ENCODE assay signal across 31 mouse cellular contexts in the genomic region with DNA sequence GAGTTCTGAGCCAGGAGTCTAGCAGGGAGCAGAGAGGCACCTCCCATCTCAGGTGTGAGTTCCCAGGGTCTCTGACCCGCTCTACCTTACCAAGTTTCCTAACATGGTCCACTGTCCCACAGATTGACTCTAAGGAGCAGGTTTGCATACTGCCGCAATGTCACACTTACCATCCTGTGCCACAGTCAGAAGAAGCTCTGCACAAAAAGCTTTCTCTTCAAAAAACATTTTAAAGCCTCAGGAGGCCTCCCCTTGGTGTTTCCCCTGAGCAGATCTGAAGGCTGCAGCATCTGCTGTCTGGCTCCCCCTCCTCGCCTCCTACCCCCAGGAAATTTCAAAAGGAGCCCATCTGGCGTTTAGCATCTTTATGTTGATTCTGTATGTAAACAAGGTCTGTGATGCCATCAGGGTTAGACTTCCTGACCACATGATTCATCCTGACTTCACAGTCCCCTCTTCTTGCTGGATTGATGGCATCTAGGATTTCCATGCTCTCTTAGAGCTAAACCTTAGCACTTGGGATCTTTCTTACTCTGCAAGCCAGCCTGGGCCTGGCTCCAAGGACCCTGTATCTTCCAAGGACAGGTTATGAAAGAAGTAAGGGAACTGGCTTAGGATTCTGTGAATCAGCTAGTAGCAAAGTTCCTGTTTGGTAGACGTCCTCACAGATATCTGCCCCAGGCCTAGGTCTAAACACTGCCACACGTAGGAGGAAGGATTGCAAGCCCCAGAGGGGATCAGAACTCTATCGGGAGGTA. TPM values are rescaled to one million over a fixed set of nuclear protein-coding genes. Genes with fewer than 3 reads are reported as not detected.
A peak's percentile ranks its signal among the peaks of the same experiment; 100 is the strongest.
DNase-seq lines count a peak whose midpoint lies in the region; ATAC-seq and TF ChIP-seq lines count a peak whose summit lies in the region.
"Had no signal": no experiment of that assay in that cellular context is flagged by ENCODE, and none has a peak within 500 bp of the region (broad histone marks: within the 10 kb centered on the region; RNA-seq: fewer than 3 reads in every experiment).

No protein-coding gene starts in this region.

- no peak overlapping the region for H3K9ac ChIP-seq in forebrain, embryonic 14.5 days (ENCODE audit: low read length)
- H3K9ac ChIP-seq in forebrain, embryonic 16.5 days (replicated peaks; ENCODE audit: low read depth, low read length), result no peak overlapping the region
- no peak overlapping the region for H3K9ac ChIP-seq in ES-Bruce4 (ENCODE audit: low read depth, poor library complexity, severe bottlenecking)
- H3K9ac ChIP-seq: embryonic facial prominence, embryonic 12.5 days; forebrain, embryonic 15.5 days; heart, embryonic 13.5 days; midbrain, embryonic 15.5 days had no signal

- H3K27ac ChIP-seq in forebrain, embryonic 14.5 days (ENCODE audit: low read depth, low read length), result no peak overlapping the region
- no peak overlapping the region for H3K27ac ChIP-seq in forebrain, embryonic 16.5 days (ENCODE audit: low read length)
- no peak overlapping the region for H3K27ac ChIP-seq in ES-Bruce4 (ENCODE audit: insufficient read depth, low read length)
- H3K27ac ChIP-seq: embryonic facial prominence, embryonic 12.5 days; forebrain, embryonic 15.5 days; gastrocnemius, adult 2 months; heart, embryonic 13.5 days; hindbrain, postnatal 0 days; midbrain, embryonic 15.5 days had no signal

- no peak overlapping the region for H3K4me3 ChIP-seq in forebrain, embryonic 14.5 days (ENCODE audit: low read depth, low read length)
- H3K4me3 ChIP-seq in forebrain, embryonic 16.5 days (replicated peaks; ENCODE audit: low read length), result no peak overlapping the region
- H3K4me3 ChIP-seq in ES-Bruce4 (ENCODE audit: low read depth, low read length), result no peak overlapping the region
- H3K4me3 ChIP-seq: embryonic facial prominence, embryonic 12.5 days; erythroblast, embryonic 14.5 days; forebrain, embryonic 15.5 days; gastrocnemius, adult 2 months; heart, embryonic 13.5 days; megakaryocyte, embryonic 14.5 days; midbrain, embryonic 15.5 days; myocyte had no signal

- no peaks in the 10 kb centered on the region for H3K27me3 ChIP-seq in forebrain, embryonic 14.5 days (replicated peaks; ENCODE audit: control insufficient read depth, insufficient read depth, low read length)
- no peaks in the 10 kb centered on the region for H3K27me3 ChIP-seq in forebrain, embryonic 16.5 days (replicated peaks; ENCODE audit: control insufficient read depth, insufficient read depth, low read length)
- no peaks in the 10 kb centered on the region for H3K27me3 ChIP-seq in ES-Bruce4 (ENCODE audit: control insufficient read depth, insufficient read depth, low read length, poor library complexity, severe bottlenecking)
- H3K27me3 ChIP-seq: embryonic facial prominence, embryonic 12.5 days; forebrain, embryonic 15.5 days; heart, embryonic 13.5 days; midbrain, embryonic 15.5 days had no signal

- WGBS in forebrain, embryonic 14.5 days, result 78% methylated on average over 7 of the region's 7 CpGs
- 76% methylated on average over 7 of the region's 7 CpGs for WGBS in forebrain, embryonic 16.5 days

- DNase-seq in forebrain, embryonic 14.5 days (ENCODE audit: low spot score), result peak; percentile 24
- DNase-seq in layer of hippocampus, adult 9-11 months, result peak; percentile 4
- DNase-seq in layer of hippocampus, postnatal 36 days, result no peak
- DNase-seq in brain, adult 2 months (ENCODE audit: low read depth, low spot score), result peak; percentile 45
- DNase-seq: cerebellum, adult 9-11 months; gastrocnemius, adult 2 months; kidney, adult 11 months; left cerebral cortex, postnatal 4 days; liver; lung, postnatal 10 days; retina, postnatal 1 day; right cerebral cortex, postnatal 4 days; thymus, postnatal 14 days had no signal

- H3K9me3 ChIP-seq in forebrain, embryonic 14.5 days (replicated peaks; ENCODE audit: control insufficient read depth, low read length), result no peaks in the 10 kb centered on the region
- H3K9me3 ChIP-seq in forebrain, embryonic 16.5 days (ENCODE audit: control insufficient read depth, low read length), result no peaks in the 10 kb centered on the region
- H3K9me3 ChIP-seq in ES-Bruce4 (replicated peaks; ENCODE audit: control insufficient read depth, insufficient read depth, low read length, poor library complexity, severe bottlenecking), result no peaks in the 10 kb centered on the region
- H3K9me3 ChIP-seq: embryonic facial prominence, embryonic 12.5 days; forebrain, embryonic 15.5 days; heart, embryonic 13.5 days; megakaryocyte, embryonic 14.5 days; midbrain, embryonic 15.5 days had no signal

- TF ChIP-seq POLR2A in ES-Bruce4 (IDR thresholded peaks at IDR 0.05; ENCODE audit: insufficient read depth, low read length), result no peak

- no peaks in the 10 kb centered on the region for H3K36me3 ChIP-seq in forebrain, embryonic 14.5 days (ENCODE audit: control insufficient read depth, insufficient read depth, low read length)
- H3K36me3 ChIP-seq in forebrain, embryonic 16.5 days (ENCODE audit: control insufficient read depth, insufficient read depth), result no peaks in the 10 kb centered on the region
- no peaks in the 10 kb centered on the region for H3K36me3 ChIP-seq in ES-Bruce4 (ENCODE audit: control insufficient read depth, insufficient read depth, low read length, poor library complexity, severe bottlenecking)
- H3K36me3 ChIP-seq: embryonic facial prominence, embryonic 12.5 days; forebrain, embryonic 15.5 days; heart, embryonic 13.5 days; midbrain, embryonic 15.5 days had no signal

- TF ChIP-seq CTCF in ES-Bruce4 (IDR thresholded peaks at IDR 0.05; ENCODE audit: low read depth, low read length), result no peak

- no peak overlapping the region for H3K4me2 ChIP-seq in forebrain, embryonic 14.5 days (ENCODE audit: low read length)
- H3K4me2 ChIP-seq in forebrain, embryonic 16.5 days (ENCODE audit: low read length), result no peak overlapping the region
- H3K4me2 ChIP-seq: embryonic facial prominence, embryonic 12.5 days; forebrain, embryonic 15.5 days; heart, embryonic 13.5 days; midbrain, embryonic 15.5 days had no signal

- ATAC-seq in forebrain, embryonic 14.5 days, result no peak
- ATAC-seq in forebrain, embryonic 16.5 days, result no peak
- ATAC-seq in megakaryocyte, adult 5-6 weeks (ENCODE audit: poor library complexity, severe bottlenecking), result no peak
- ATAC-seq: forebrain, embryonic 15.5 days; hindbrain, postnatal 0 days; midbrain, embryonic 15.5 days had no signal

- H3K4me1 ChIP-seq in forebrain, embryonic 14.5 days (ENCODE audit: control insufficient read depth, insufficient read depth, low read length), result no peaks in the 10 kb centered on the region
- no peaks in the 10 kb centered on the region for H3K4me1 ChIP-seq in forebrain, embryonic 16.5 days (replicated peaks; ENCODE audit: control insufficient read depth, insufficient read depth, low read length)
- H3K4me1 ChIP-seq in ES-Bruce4 (ENCODE audit: control insufficient read depth, insufficient read depth, low read length), result no peaks in the 10 kb centered on the region
- H3K4me1 ChIP-seq: embryonic facial prominence, embryonic 12.5 days; forebrain, embryonic 15.5 days; megakaryocyte, embryonic 14.5 days; midbrain, embryonic 15.5 days had no signal

- TF ChIP-seq EP300 in ES-Bruce4 (IDR thresholded peaks at IDR 0.05; ENCODE audit: insufficient read depth, low read depth, low read length), result peak; percentile 73; the same call in 1 of the 2 replicates

RNA-seq across cellular contexts. Expression of gene Pxdc1, which starts 31.9 kb away (rescaled TPM):
- 5.1 and 6.7 TPM in 2 replicates for polyA plus RNA-seq in forebrain, embryonic 14.5 days (2014; fragmentation: Nextera tagmentation; extraction: Ambion mirVana)
- polyA plus RNA-seq in forebrain, embryonic 16.5 days (2015; fragmentation: Nextera tagmentation; extraction: Ambion mirVana), result 5.2 and 10.0 TPM in 2 replicates
- total RNA-seq in layer of hippocampus, postnatal 36 days (2021), result 10 to 100 TPM; 17.7 to 18.3 TPM
- polyA plus RNA-seq in ES-Bruce4 (2011; ENCODE audit: insufficient read depth, insufficient read length, low read depth, missing spikeins), result 10.6 and 11.0 TPM in 2 replicates
- total RNA-seq in megakaryocyte, adult 5-6 weeks (2015), result 0.18 TPM in 1 of 2 replicates, not detected in the other
- 0.12 TPM in 1 of 2 replicates, not detected in the other for total RNA-seq in megakaryocyte, adult 5-6 weeks (2017)
- total RNA-seq: granulocyte monocyte progenitor cell, adult 5-6 weeks had no signal

RNA-seq across cellular contexts. Expression of gene Fam50b, which starts 49.5 kb away (rescaled TPM):
- polyA plus RNA-seq in forebrain, embryonic 14.5 days (2014; fragmentation: Nextera tagmentation; extraction: Ambion mirVana), result not detected in 2 replicates
- polyA plus RNA-seq in forebrain, embryonic 16.5 days (2015; fragmentation: Nextera tagmentation; extraction: Ambion mirVana), result not detected in 2 replicates
- not detected for total RNA-seq in layer of hippocampus, postnatal 36 days (2021)
- not detected in 2 replicates for polyA plus RNA-seq in ES-Bruce4 (2011; ENCODE audit: insufficient read depth, insufficient read length, low read depth, missing spikeins)
- total RNA-seq in megakaryocyte, adult 5-6 weeks (2015), result not detected in 2 replicates
- not detected in 2 replicates for total RNA-seq in megakaryocyte, adult 5-6 weeks (2017)
- total RNA-seq: adrenal gland, adult 18-20 months; gastrocnemius, adult 2 months; granulocyte monocyte progenitor cell, adult 5-6 weeks; heart, postnatal 25 days; hindbrain, postnatal 0 days; left cerebral cortex, adult 18-20 months; left cerebral cortex, postnatal 4 days had no signal
- polyA plus RNA-seq: cortical plate, adult 2 months; embryonic facial prominence, embryonic 12.5 days; erythroblast, embryonic 14.5 days; forebrain, embryonic 15.5 days; heart, embryonic 13.5 days; kidney, embryonic 16.5 days; myocyte; neural tube, embryonic 14.5 days had no signal

Comparison
In these comparisons a context has a peak if more than half of its experiments do, and no peak if none do; other contexts are left out.
1. DNase-seq: peak in forebrain, embryonic 14.5 days (single experiment), layer of hippocampus, adult 9-11 months (single experiment) and brain, adult 2 months (single experiment); none in layer of hippocampus, postnatal 36 days (0 of 2).